Mouse (Mus musculus) megakaryocyte progenitor cell, adult 5-6 weeks (primary cell): ENCODE measurements around the gene Sppl2a. TPM values are rescaled to one million over a fixed set of nuclear protein-coding genes. Genes with fewer than 3 reads are reported as not detected.
A peak's percentile ranks its signal among the peaks of the same experiment; 100 is the strongest.
"Not testable (repeated sequence)": the region's sequence is repeated elsewhere in the genome, so short reads cannot be mapped to it uniquely, and the experiment has no call there.

Experiments
- ATAC-seq: replicated peaks from 2 replicates; pipeline ENCODE4 v1.8.0; 2016; ENCODE audit warnings: mild to moderate bottlenecking, moderate TSS enrichment, inconsistent platforms; ENCODE audit not compliant: poor library complexity
- total RNA-seq, 2 experiments: library from RNA; stranded (forward) in 1 of 2; stranded (reverse) in 1 of 2; fragments of 157-497, 149-512 nt in 1 of 2; fragments of 200-1000 nt in 1 of 2; gene quantifications; 2 replicates each; pipeline versions ENCODE4 v1.2.3 to v1.2.4; 2015 to 2017

The Sppl2a gene
- total RNA-seq (2015) (42.2 and 42.6 TPM in 2 replicates), total RNA-seq (2017) (28.8 and 32.8 TPM in 2 replicates)

DNA sequence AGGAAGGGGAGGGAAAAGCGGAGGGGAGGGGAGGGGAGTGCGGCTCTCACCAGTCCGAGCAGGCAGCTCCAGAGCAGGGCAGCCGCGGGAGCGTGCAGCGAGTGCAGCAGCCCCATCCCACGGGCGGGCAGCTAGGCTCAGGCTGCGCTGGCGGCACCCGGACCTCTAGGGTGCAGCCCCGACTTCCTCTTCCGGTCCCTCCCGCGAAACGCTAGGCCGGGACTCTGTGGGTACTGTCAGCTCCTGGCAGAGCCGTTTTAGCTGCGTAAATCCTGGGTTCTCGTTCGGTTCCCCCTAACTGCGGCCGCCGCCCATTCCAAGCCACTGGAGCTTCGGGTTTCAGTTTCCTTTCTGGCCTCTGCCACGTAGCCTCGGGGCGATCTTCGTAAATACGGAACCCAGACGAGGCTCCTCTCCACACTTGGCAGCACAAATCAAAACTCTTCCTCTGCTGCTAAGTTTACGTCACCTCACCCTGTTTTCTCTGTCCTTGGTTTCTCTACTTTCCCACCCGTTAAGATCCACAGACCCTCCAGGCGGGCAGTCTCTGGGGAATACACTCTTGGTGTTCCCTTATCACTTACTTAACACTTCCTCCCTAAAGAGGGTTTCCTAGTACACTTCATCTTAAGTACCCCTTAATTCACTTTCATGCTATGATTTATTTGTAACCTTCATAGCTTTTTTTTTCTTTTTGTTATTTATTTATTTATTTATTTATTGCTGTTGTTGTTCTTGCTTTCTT is at the start of gene Sppl2a:
Sppl2a (minus strand) TSS at position 339 of the 745 bp plus-strand sequence.
- ATAC-seq = peak; percentile 97

- ATAC-seq = no peak
Measured at GRCm38 (mm10) chr2:126977428-126977827, 44.4 kb upstream of the Sppl2a start.

DNA sequence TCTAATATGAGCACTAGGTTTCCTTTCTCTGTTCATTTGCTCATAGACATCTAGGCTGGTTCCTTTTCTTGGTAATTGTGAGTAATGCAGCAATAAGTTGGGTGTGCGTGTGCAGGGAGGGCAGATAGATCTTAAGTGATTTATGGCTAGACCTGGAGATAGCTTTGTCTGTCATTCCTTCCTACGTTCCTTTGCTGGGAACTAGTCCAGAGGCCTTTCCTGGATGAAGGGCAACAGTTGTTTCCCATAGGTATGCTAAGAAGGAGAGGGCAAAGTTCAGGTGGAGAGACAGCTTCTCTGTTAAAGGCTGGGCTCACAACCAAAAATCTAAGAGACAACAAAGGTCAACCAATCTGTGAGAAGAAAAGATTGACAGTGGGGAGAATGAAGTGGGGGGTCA is 28.7 kb upstream of the Sppl2a start:
- no peak for ATAC-seq

GRCm38 (mm10) chr2:126955671-126956070 is 22.6 kb upstream of the Sppl2a start:
- no peak for ATAC-seq

DNA sequence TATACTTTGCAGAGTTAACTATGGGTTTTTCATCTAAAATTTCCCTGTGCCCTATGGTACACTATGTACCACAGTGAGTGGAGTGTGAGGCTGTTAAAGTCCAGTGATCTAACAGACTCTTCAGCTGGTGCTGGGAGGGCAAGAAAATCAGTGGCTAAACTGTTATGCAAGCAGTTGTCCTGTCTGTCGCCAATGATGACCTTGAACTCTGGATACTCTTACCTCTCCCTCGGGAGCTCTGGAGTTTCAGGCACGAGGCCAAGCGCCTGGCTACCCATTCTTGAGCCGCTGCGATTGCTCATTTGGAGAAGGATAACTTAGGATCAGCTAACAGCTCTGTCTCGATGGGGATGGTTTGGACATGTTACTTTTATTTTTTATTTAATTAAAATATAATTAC is 18.1 kb upstream of the Sppl2a start:
- ATAC-seq = no peak

DNA sequence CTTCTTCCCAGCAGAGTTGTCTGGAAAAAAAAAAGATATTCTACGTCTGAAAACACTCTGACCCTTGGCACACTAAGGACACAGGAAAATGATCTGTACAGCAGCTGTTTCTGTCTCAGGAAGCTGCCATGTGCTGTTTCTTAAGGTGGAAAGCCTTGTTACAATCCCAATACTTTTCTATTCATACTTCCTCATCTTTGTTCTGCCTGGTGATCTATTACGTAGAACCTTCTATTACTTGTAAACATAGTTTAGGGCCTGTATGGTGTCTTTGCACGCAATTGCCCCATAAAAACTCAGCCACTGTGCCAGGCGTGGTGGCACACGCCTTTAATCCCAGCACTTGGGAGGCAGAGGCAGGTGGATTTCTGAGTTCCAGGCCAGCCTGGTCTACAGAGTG is 17.4 kb upstream of the Sppl2a start:
- no peak for ATAC-seq

- no peak for ATAC-seq
Measured at GRCm38 (mm10) chr2:126949856-126950255, 16.8 kb upstream of the Sppl2a start.

DNA sequence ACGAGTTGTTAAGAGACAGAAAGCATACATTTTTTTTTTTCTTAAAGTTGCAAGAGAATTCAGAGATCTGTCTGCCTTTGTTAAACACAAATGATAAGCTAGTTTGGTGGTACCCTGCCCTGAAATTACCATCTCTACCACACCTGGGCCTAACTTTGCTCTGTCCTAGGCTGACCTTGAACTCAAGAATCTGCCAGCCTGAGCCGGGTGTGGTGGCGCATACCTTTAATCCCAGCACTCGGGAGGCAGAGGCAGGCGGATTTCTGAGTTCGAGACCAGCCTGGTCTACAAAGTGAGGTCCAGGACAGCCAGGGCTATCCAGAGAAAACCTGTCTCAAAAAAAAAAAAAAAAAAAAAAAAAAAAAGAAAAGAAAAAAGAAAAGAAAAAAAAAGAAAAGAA is 16.3 kb upstream of the Sppl2a start:
- ATAC-seq = not testable (repeated sequence)

GRCm38 (mm10) chr2:126948231-126948630 is 15.2 kb upstream of the Sppl2a start:
- ATAC-seq = no peak

DNA sequence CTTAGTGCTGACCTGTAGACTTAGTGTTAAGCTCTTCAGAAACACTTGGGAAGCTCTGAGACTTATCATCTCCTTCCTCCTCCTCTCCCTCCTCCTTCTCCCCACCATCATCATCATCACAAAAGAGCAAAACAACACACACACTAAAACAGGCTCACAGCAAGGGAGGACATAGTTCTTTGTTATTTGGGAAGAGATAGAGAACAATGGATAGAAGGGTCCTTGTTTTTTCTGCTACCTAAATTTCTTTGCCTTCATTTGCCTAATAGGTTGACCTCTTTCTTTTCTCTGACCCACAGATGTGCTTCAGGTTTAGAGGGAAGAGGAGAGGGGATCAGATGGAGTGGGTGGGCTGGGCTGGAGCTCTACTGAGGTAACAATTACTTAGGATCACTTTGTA is 14.6 kb upstream of the Sppl2a start:
- no peak for ATAC-seq

- ATAC-seq = no peak
Measured at GRCm38 (mm10) chr2:126943211-126943610, 10.2 kb upstream of the Sppl2a start.

DNA sequence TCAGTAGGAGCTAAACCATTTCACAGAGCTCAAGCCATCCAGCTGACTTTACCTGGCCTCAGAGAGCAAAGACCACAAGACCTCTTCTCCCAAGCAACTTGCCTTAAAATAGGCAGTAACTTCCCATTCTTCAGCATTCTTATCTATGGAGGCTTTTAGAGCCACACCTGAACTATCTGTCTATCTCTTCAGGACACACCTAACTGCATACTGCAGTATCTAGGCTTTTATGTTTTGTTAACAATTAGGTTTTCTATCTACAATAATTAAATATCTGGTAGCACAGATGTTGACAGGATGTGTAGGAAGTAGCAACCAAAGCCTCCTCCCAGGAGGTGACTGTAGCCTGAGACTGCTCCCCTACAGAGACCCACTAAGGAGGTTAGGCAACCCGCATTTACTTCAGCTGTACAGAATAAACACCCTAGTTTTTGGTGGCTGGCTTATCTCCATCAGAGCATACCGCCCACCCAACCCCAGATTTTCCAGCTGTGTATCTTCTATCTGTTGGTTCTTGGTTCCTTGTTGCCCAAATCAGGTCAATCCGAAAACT is 7.4 kb upstream of the Sppl2a start:
- ATAC-seq = peak; percentile 78

- ATAC-seq = no peak
Measured at GRCm38 (mm10) chr2:126938069-126938468, 5.0 kb upstream of the Sppl2a start.

GRCm38 (mm10) chr2:126933921-126934320 is 886 bp upstream of the Sppl2a start:
- no peak for ATAC-seq

DNA sequence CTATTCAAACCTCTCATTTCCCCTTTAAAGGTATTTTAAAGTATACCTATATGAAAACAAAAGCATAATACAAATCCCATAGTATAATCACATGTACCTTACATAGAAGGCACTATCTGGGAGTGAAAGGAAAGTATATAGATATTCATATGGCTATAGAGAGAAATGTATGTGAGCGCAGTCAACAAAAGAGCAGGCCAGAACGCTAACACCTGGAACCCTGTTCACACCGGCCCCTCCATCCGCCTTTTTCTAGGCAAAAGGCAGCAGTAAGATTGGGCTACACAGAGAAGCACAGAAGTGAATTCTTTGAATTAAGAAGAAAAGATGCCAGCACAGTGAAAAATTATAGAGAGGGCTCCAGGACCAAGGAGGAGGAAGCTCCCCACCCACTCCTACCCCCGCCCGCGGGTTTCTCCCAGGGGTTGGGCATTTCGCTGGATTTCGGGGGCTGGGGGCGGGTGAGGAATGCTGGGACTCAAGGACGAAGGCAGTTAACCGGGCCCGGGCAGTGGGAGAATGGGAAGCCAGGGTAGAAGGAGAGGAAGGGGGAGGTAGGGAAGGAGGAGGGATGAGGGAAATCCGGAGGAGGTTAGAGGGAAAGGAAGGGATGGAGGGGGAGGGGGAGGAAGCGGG is 656 bp downstream of the Sppl2a start:
- no peak for ATAC-seq

- ATAC-seq = no peak
Measured at GRCm38 (mm10) chr2:126931784-126932183, 1.3 kb downstream of the Sppl2a start.

DNA sequence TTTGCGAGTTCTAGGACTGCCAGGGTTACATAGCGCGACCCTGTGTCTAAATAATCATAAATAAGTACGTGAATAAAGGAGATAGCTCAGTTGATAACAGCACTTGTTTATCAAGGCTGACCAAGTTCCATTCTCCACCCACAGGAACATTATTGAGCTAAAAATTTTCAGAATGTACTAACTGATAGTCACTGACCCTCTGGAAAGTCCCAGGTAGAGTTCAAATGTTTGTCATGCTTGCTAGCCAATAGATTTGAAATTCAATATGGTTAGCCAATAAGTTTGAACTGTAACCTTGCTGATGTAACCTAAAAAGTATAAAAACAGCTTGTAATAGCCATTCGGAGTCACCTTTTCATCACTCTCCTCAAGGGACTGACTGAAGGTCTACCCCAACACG is 4.4 kb downstream of the Sppl2a start:
- ATAC-seq = no peak

GRCm38 (mm10) chr2:126920358-126921060 is 12.5 kb downstream of the Sppl2a start:
- no peak for ATAC-seq

GRCm38 (mm10) chr2:126916236-126916635 is 16.8 kb downstream of the Sppl2a start:
- no peak for ATAC-seq

- no peak for ATAC-seq
Measured at GRCm38 (mm10) chr2:126914096-126914495, 18.9 kb downstream of the Sppl2a start.

DNA sequence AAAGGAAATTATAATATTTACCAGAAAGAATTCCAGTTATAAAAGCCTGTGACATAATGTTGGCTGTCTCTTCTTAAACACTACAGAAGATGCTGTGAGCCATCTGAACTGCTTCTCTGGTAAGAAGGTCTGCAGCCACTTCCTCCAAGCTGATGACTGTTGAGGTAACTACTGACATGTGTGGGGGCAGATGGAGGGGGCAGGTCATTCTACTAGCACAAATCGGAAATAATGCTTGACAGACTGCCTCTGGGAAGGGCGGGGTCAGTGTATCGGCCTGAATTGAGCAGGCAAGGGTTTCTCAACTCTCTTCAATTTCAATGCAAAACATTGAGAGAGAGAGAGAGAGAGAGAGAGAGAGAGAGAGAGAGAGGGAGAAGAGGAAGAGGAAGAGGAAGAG is 28.9 kb downstream of the Sppl2a start:
- ATAC-seq = no peak

- ATAC-seq = no peak
Measured at GRCm38 (mm10) chr2:126897511-126897910, 35.5 kb downstream of the Sppl2a start.
